Mouse (Mus musculus) cerebellum, adult (tissue): ENCODE results near the gene Spata5.

ENCODE experiments used
- ATAC-seq: cut with Nextera tagmentation; 2 replicates; pipeline ENCODE4 v1.9.2; 2017; ENCODE audit warnings: mild to moderate bottlenecking, moderate library complexity, mixed read lengths; ENCODE audit not compliant: insufficient number of reproducible peaks, low FRiP score, low TSS enrichment

Gene Spata5

GRCm38 (mm10) chr3:37419458-37419991 lies at the start of gene Spata5:
Gene Spata5 (plus strand): TSS chr3:37419896.
- ATAC-seq = peak; percentile 86

GRCm38 (mm10) chr3:37370407-37370806 lies 49.3 kb upstream of the Spata5 start:
- no peak for ATAC-seq

GRCm38 (mm10) chr3:37373712-37374111 lies 46.0 kb upstream of the Spata5 start:
- ATAC-seq = no peak

GRCm38 (mm10) chr3:37377926-37378325 lies 41.8 kb upstream of the Spata5 start:
- ATAC-seq = no peak

DNA sequence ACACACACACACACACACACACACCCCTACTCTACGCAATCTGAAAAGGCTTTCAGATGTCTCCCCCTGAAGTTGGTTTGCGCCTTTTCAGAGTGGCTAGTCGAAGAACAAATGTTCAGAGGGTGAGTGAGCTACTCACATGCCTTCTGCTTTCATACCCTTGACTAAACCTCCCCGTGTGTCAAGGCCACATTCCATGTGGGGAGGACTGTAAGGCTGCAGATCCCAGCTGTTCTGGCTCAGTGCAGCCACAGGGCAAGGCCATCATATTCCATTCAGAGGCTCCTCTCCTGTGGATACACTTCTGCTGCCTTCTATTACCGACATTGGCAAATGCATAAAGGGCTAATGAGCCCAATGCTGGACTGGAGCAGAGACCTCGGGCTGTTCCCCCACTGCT lies 41.3 kb upstream of the Spata5 start:
- ATAC-seq = no peak

- no peak for ATAC-seq
Measured at GRCm38 (mm10) chr3:37379201-37379600, 40.5 kb upstream of the Spata5 start.

GRCm38 (mm10) chr3:37379930-37380881 lies 39.5 kb upstream of the Spata5 start:
- peak; percentile 46; the same call in 1 of the 2 replicates for ATAC-seq

DNA sequence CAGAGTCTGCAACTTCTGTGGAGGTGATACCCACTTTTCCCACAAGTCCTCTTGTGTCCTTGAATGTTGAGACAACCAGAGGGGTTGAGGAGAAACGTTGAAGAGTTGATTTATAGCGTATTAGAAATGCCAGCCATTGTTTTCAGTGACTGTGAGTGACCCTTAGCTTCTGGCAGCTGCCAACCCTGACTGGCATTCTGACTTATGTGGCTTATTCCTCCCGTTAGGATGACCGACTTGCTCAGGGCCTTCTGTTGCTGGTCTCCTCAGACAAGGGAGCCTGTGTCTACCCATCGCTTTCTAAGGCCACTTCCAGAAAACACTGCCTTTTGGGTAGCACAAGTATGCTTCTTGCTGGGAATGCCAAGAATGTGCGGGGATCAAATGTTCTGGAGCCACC lies 38.2 kb upstream of the Spata5 start:
- no peak for ATAC-seq

DNA sequence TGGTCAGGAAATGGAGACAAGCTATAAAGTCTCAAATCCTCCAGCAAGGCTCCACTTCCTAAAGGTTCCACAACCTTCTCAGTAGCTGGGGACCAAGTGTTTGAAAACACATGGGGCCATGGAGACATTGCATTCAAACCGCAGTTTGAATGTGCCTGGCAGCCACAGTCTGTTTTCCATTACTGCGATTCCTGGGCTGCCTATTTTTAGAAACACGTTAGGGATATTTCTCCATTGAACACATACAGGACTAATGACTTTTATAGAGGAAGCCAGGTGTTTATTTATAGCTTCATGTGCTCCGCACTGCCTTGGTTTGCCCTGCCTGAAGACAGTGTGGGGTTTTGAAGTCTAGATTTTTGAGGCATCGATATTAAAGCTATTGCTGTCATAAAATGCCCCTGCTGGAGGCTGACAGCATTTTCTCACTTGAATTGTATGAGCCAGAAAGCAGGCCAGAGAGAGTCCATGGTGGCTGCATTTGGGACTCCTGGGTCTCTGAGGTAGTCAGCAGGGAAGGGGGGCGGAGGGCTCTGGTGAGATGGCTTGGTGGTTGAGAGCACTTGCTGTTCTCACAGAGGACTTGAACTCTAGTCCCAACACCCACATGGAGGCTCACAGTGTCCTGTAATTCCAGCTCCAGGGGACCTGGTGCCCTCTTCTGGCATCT lies 36.5 kb upstream of the Spata5 start:
- ATAC-seq = no peak

DNA sequence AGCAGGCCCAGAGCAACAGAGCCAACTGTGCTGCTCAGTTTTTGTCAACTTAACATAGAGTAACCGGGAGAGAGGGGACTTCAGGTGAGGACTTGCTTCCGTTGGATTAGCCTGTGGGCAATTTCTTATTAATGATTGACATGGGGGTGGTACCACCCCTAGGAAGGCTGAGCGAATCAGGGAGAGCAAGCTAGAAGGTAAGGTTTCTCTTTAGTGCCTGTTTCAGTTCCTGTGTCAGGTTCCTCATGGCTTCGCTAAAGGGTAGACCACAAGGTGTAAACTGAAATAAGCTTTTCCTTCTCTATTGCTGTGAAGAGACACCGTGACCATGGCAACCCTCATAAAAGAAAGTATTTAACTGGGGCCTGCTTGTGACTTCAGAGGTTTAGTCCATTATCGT lies 32.4 kb upstream of the Spata5 start:
- ATAC-seq = no peak

- no peak for ATAC-seq
Measured at GRCm38 (mm10) chr3:37396930-37397608, 22.6 kb upstream of the Spata5 start.

- no peak for ATAC-seq
Measured at GRCm38 (mm10) chr3:37397646-37398045, 22.1 kb upstream of the Spata5 start.

GRCm38 (mm10) chr3:37398661-37399395 lies 20.9 kb upstream of the Spata5 start:
- ATAC-seq = 0 out of 2 replicates have a peak, but pooled peaks have one; percentile 5

DNA sequence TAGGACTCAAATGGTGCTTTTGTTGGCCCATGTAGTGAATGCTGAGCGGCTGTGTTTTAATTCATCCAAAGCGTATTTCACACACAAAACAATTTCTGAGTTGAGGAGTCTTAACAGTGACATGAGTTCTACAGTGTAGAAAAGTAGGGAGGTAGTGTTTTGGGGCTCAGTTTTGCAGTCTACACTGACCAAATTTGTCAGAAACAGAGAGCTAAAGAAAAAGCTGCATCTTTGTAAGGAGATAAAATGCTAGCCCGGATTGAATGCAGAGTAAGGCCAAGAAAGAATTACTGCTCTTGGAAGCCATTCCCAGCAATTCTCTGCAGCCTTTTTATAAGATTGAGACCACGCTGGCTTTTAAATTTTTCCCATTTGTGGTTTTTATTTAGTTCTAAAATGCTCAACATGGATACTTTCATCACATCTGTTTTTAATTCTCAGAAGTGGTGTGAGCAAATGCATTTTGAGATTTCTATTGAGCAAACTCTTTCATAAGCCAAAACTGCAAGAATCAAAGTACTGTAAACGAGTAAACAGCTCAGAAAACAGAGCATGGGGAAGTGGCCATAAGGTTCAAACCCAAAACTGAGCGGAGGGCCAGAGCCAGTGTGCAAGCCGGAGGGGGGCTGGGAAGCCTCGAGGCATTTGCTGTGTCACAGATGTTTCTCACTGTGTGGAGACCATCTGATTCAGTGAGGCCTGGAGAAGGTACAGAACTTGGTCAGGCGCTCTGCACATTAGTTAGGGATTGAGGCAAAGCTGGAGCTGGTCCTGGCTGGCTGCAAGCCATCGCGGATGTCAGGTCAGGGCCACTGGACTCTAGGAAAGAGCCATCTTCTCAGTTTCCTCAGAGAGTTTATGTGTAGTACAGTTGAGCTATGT lies 17.7 kb upstream of the Spata5 start:
- ATAC-seq = no peak

GRCm38 (mm10) chr3:37407598-37407997 lies 12.1 kb upstream of the Spata5 start:
- ATAC-seq = no peak

- no peak for ATAC-seq
Measured at GRCm38 (mm10) chr3:37413446-37413845, 6.2 kb upstream of the Spata5 start.

DNA sequence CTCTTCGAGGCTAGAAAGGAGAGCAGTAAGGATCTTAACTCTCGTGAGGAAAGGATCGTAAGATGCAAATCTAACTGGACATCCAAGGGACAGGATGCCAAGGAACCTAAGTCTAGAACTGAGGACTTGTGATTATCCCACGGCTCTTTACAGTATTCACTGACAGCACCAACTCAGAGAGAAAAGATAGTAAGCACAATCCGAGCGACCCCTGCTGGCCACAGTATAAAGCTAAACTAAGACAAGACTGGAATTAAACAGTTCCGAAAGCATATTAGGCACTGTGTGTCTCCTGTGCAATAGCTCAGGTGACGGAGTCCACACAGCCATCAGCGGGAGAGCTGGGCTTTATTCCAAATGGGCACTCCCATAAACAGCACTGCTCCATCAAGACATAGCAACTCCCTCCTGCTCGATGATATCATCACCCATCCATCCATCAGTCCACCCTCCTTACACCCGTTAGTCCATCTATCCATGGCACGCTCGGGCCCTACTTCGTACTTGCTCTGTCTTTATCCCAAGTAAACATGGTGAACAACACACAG lies 5.2 kb upstream of the Spata5 start:
- peak; percentile 12; the same call in 1 of the 2 replicates for ATAC-seq

DNA sequence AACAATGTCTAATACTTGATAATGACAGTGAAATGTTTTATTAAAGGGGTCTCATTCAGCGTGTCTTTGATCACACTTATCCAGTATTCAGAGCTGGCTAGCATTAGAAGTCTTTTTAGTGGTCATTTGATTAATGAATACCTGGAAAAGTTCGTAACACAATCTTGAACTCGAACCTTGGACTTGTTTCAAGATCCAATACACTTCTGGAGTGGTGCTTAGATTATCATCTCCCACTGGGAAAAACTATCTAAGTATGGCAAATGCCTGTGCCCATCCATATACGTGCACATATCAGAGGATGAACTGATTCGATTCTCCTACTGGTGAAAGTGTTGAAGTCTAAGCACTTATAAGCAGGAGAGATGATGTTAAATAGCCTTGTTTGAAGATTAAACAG lies 1.4 kb upstream of the Spata5 start:
- no peak for ATAC-seq
